Mouse (Mus musculus): ENCODE measurements around the gene Spaca4. TPM values are rescaled to one million over a fixed set of nuclear protein-coding genes. Genes with fewer than 3 reads are reported as not detected.

Spaca4 gene
- polyA plus RNA-seq, 1 experiment from 2014 or later = not detected

GRCm38 (mm10) chr7:45708221-45708761 lies 17.3 kb downstream of the Spaca4 start:
- 24% methylated on average over 13 of the region's 13 CpGs for WGBS
- H3K9me3 ChIP-seq (replicated peaks; ENCODE audit: low read length) = no peaks in the 10 kb centered on the region
- no peaks in the 10 kb centered on the region for H3K27me3 ChIP-seq (ENCODE audit: insufficient read depth, low read length)
- 0 out of 2 replicates have a peak overlapping the region, but pooled peaks have one; percentile 17 for H3K4me3 ChIP-seq (replicated peaks; ENCODE audit: low read depth, low read length)
- H3K27ac ChIP-seq = peak overlapping the region; percentile 85
- peaks cover 35% of the 10 kb centered on the region for H3K36me3 ChIP-seq (ENCODE audit: insufficient read depth, low read length)
- peaks cover 18% of the 10 kb centered on the region for H3K4me1 ChIP-seq (replicated peaks; ENCODE audit: insufficient read depth, low read length)
- H3K4me2 ChIP-seq (ENCODE audit: low read length) = peak overlapping the region; percentile 93
- ATAC-seq (replicated peaks; ENCODE audit: low FRiP score, low read depth) (no peak), DNase-seq (ENCODE audit: low spot score) (no peak)
- no peak for TF ChIP-seq CTCF (IDR thresholded peaks at IDR 0.05; ENCODE audit: low read depth)
- H3K9ac ChIP-seq (ENCODE audit: low read depth, low read length) = no peak overlapping the region

- TF ChIP-seq CTCF (IDR thresholded peaks at IDR 0.05; ENCODE audit: low read depth) = no peak
- WGBS = under 1% methylated on average over 27 of the region's 27 CpGs
- Histone ChIP-seq H3K27me3 (ENCODE audit: insufficient read depth, low read length) (no peaks in the 10 kb centered on the region), H3K27ac (peak overlapping the region; percentile 85), H3K4me2 (ENCODE audit: low read length) (peak overlapping the region; percentile 93), H3K9ac (ENCODE audit: low read depth, low read length) (peak overlapping the region; percentile 87; the same call in 1 of the 2 replicates), H3K36me3 (ENCODE audit: insufficient read depth, low read length) (peaks cover 27% of the 10 kb centered on the region), H3K9me3 (replicated peaks; ENCODE audit: low read length) (no peaks in the 10 kb centered on the region), H3K4me1 (replicated peaks; ENCODE audit: insufficient read depth, low read length) (peaks cover 18% of the 10 kb centered on the region), H3K4me3 (replicated peaks; ENCODE audit: low read depth, low read length) (peak overlapping the region; percentile 63)
- ATAC-seq (replicated peaks; ENCODE audit: low FRiP score, low read depth) (peak; percentile 33), DNase-seq (ENCODE audit: low spot score) (peak; percentile 94)
These were observed 18.1 kb downstream of the Spaca4 start for GRCm38 (mm10) chr7:45707375-45707967.

- peak; percentile 8; the same call in 1 of the 2 replicates for TF ChIP-seq CTCF (IDR thresholded peaks at IDR 0.05; ENCODE audit: low read depth)
- H3K4me2 ChIP-seq (ENCODE audit: low read length) = peak overlapping the region; percentile 93
- WGBS = 1% methylated on average over 42 of the region's 45 CpGs
- H3K36me3 ChIP-seq (ENCODE audit: insufficient read depth, low read length) = peaks cover 20% of the 10 kb centered on the region
- peaks cover 18% of the 10 kb centered on the region for H3K4me1 ChIP-seq (replicated peaks; ENCODE audit: insufficient read depth, low read length)
- peak overlapping the region; percentile 85 for H3K27ac ChIP-seq
- peak overlapping the region; percentile 87 for H3K9ac ChIP-seq (ENCODE audit: low read depth, low read length)
- DNase-seq (ENCODE audit: low spot score) (peak; percentile 86), ATAC-seq (replicated peaks; ENCODE audit: low FRiP score, low read depth) (peak; percentile 9; the same call in 1 of the 2 replicates)
- H3K9me3 ChIP-seq (replicated peaks; ENCODE audit: low read length) = no peaks in the 10 kb centered on the region
- peak overlapping the region; percentile 63 for H3K4me3 ChIP-seq (replicated peaks; ENCODE audit: low read depth, low read length)
- no peaks in the 10 kb centered on the region for H3K27me3 ChIP-seq (ENCODE audit: insufficient read depth, low read length)
These were observed 18.8 kb downstream of the Spaca4 start for GRCm38 (mm10) chr7:45706721-45707241.

- peaks cover 11% of the 10 kb centered on the region for H3K36me3 ChIP-seq (ENCODE audit: insufficient read depth, low read length)
- H3K4me2 ChIP-seq (ENCODE audit: low read length) = peak overlapping the region; percentile 93
- peak overlapping the region; percentile 63 for H3K4me3 ChIP-seq (replicated peaks; ENCODE audit: low read depth, low read length)
- peaks cover 18% of the 10 kb centered on the region for H3K4me1 ChIP-seq (replicated peaks; ENCODE audit: insufficient read depth, low read length)
- H3K9me3 ChIP-seq (replicated peaks; ENCODE audit: low read length) = no peaks in the 10 kb centered on the region
- ATAC-seq (replicated peaks; ENCODE audit: low FRiP score, low read depth) = no peak
- no peak for TF ChIP-seq CTCF (IDR thresholded peaks at IDR 0.05; ENCODE audit: low read depth)
- DNase-seq (ENCODE audit: low spot score) = peak; percentile 82
- no peaks in the 10 kb centered on the region for H3K27me3 ChIP-seq (ENCODE audit: insufficient read depth, low read length)
- whole genome bisulfite sequencing = 3% methylated on average over 7 of the region's 7 CpGs
- peak overlapping the region; percentile 87 for H3K9ac ChIP-seq (ENCODE audit: low read depth, low read length)
- peak overlapping the region; percentile 85 for H3K27ac ChIP-seq
These were observed 19.7 kb downstream of the Spaca4 start for GRCm38 (mm10) chr7:45705873-45706281.

- Histone ChIP-seq H3K9ac (ENCODE audit: low read depth, low read length) (peak overlapping the region; percentile 87), H3K9me3 (replicated peaks; ENCODE audit: low read length) (no peaks in the 10 kb centered on the region), H3K36me3 (ENCODE audit: insufficient read depth, low read length) (0 out of 2 replicates have a peak, but pooled peaks cover 8% of the 10 kb centered on the region), H3K27me3 (ENCODE audit: insufficient read depth, low read length) (peaks cover 1% of the 10 kb centered on the region; the same call in 1 of the 2 replicates), H3K4me1 (replicated peaks; ENCODE audit: insufficient read depth, low read length) (peaks cover 20% of the 10 kb centered on the region), H3K4me2 (ENCODE audit: low read length) (peak overlapping the region; percentile 93), H3K27ac (peak overlapping the region; percentile 85), H3K4me3 (replicated peaks; ENCODE audit: low read depth, low read length) (peak overlapping the region; percentile 63)
- ATAC-seq (replicated peaks; ENCODE audit: low FRiP score, low read depth) (no peak), DNase-seq (ENCODE audit: low spot score) (no peak)
- no peak for TF ChIP-seq CTCF (IDR thresholded peaks at IDR 0.05; ENCODE audit: low read depth)
- WGBS = 1% methylated on average over 21 of the region's 21 CpGs
These were observed 20.2 kb downstream of the Spaca4 start for GRCm38 (mm10) chr7:45705443-45705864.

GRCm38 (mm10) chr7:45704730-45705442 lies 20.7 kb downstream of the Spaca4 start, which contains the start of gene Dbp:
TSS of gene Dbp (plus strand) at chr7:45705088.
- ATAC-seq (replicated peaks; ENCODE audit: low FRiP score, low read depth) = peak; percentile 78
- Histone ChIP-seq H3K4me2 (ENCODE audit: low read length) (peak within 1 kb of the TSS; percentile 93), H3K27me3 (ENCODE audit: insufficient read depth, low read length) (peaks cover 6% of the 10 kb centered on the region; the same call in 1 of the 2 replicates), H3K4me1 (replicated peaks; ENCODE audit: insufficient read depth, low read length) (peaks cover 25% of the 10 kb centered on the region), H3K9ac (ENCODE audit: low read depth, low read length) (peak within 1 kb of the TSS; percentile 87), H3K36me3 (ENCODE audit: insufficient read depth, low read length) (0 out of 2 replicates have a peak, but pooled peaks cover 3% of the 10 kb centered on the region), H3K4me3 (replicated peaks; ENCODE audit: low read depth, low read length) (peak within 1 kb of the TSS; percentile 63), H3K9me3 (replicated peaks; ENCODE audit: low read length) (no peaks in the 10 kb centered on the region), H3K27ac (peak within 1 kb of the TSS; percentile 85)
- peak; percentile 16; the same call in 1 of the 2 replicates for TF ChIP-seq CTCF (IDR thresholded peaks at IDR 0.05; ENCODE audit: low read depth)
- under 1% methylated on average over 36 of the region's 36 CpGs for WGBS
- DNase-seq (ENCODE audit: low spot score) = peak; percentile 99

Measured in kidney, postnatal 0 days (tissue).